Mouse (Mus musculus): Measurements from ENCODE around the gene Dnase2a. TPM values are rescaled to one million over a fixed set of nuclear protein-coding genes. Genes with fewer than 3 reads are reported as not detected.

Dnase2a gene
- 9.1 and 10.5 TPM in 2 replicates for polyA plus RNA-seq (2012; rRNA removed)

DNA sequence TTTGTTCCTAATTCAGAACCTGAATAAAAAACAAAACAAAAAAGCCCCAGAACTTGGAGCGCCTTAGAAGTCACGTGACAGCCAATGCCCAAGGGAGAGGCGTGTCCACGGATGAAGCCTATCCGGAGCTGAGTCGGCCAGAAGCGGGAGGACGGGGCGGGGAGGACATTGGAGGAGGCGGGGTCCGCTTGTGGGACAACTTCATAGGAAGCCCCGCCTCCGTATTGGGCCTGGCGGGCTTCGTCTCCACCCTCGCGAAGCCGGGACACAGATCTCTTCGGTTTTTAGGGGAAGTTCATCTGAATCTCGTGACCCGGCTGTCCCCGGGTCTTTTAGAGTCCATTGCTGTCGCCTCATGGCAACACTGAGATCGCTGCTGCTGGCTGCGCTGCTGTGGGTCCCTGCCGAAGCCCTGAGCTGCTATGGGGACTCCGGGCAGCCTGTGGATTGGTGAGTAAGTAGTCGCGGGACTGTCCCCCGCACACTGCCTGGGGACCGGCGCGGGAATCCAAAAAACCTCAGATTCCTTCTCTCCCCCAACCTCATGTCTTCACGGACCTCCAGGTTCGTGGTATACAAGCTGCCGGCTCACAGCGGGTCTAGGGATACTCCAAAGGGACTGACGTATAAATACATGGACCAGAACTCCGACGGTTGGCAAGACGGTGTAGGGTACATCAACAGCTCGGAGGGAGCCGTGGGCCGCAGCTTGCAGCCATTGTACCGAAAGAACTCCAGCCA, at the start of gene Dnase2a:
Gene Dnase2a (plus strand): TSS at position 140 of the 741 bp plus-strand sequence.
- Histone ChIP-seq H3K4me1 (ENCODE audit: control insufficient read depth, insufficient read depth, low read length) (peaks cover 34% of the 10 kb centered on the region), H3K27ac (ENCODE audit: insufficient read depth, low read length) (peak within 1 kb of the TSS; percentile 19; the same call in 1 of the 2 replicates), H3K27me3 (ENCODE audit: control insufficient read depth, insufficient read depth, low read length) (no peaks in the 10 kb centered on the region), H3K4me3 (replicated peaks; ENCODE audit: insufficient read depth, low read depth, low read length) (peak within 1 kb of the TSS; percentile 58)
- peak; percentile 81 to 87 for DNase-seq
- WGBS = 3% methylated on average over 45 of the region's 45 CpGs
- TF ChIP-seq CTCF (IDR thresholded peaks at IDR 0.05; ENCODE audit: borderline replicate concordance, insufficient read depth, low read depth, low read length) (no peak), POLR2A (IDR thresholded peaks at IDR 0.05; ENCODE audit: borderline replicate concordance, insufficient read depth, low read length) (no peak)

DNA sequence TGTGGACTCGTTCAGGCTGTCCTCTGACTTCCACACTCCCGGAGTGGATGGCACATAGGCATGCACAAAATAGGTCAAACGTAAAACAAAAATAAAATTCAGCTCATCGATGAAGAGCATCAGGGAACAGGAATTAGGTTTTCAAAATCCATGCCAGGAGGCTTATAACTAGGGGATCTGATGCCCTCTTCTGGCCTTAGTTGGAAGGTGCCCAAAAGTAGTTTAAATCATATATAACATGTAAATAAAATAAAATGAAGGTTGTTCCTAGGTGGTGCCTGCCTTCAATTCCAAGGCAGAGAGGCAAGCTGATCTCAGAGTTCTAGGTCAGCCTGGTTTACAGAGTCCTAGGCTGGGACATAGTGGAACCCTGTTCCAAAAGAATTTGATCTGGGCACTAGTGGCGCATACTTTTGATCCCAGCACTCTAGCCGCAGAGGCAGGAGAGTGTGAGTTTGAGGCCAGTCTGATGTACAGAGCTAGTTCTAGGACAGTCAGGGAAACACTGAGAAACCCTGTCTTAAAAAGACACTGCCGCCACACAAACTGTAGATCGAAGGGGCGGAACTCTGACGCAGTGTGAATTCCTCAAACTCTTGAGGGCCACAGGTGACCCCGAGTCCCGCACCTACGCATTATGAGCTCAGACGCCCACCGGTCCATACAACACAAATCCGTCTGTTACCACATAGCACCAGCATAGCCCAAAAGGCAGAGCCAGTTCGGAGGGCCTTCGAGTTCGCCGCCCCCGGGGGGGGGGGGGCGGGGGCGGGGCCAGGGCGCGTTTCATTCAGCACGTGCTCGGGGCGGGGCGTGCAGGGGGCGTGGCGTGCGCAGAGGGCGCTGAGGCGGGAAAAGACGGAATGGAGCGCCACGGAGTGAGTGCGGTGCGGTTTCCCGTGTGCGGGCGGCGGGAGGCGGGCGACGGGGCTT, 36.7 kb upstream of the Dnase2a start, which contains the start of gene Syce2:
Gene Syce2 (plus strand): TSS at position 736 of the 933 bp plus-strand sequence.
- DNase-seq = peak; percentile 61 to 62

GRCm38 (mm10) chr8:84872309-84872965, 35.9 kb upstream of the Dnase2a start:
- 7% methylated on average over 54 of the region's 54 CpGs for WGBS
- TF ChIP-seq POLR2A (IDR thresholded peaks at IDR 0.05; ENCODE audit: borderline replicate concordance, insufficient read depth, low read length) (no peak), CTCF (IDR thresholded peaks at IDR 0.05; ENCODE audit: borderline replicate concordance, insufficient read depth, low read depth, low read length) (no peak)
- no peaks in the 10 kb centered on the region for H3K27me3 ChIP-seq (ENCODE audit: control insufficient read depth, insufficient read depth, low read length)
- DNase-seq = peak in 1 of 2 experiments; percentile 29
- peaks cover 6% of the 10 kb centered on the region for H3K4me1 ChIP-seq (ENCODE audit: control insufficient read depth, insufficient read depth, low read length)
- H3K27ac ChIP-seq (ENCODE audit: insufficient read depth, low read length) = no peak overlapping the region
- H3K4me3 ChIP-seq (replicated peaks; ENCODE audit: insufficient read depth, low read depth, low read length) = peak overlapping the region; percentile 56

More for the DNA sequence above, 36.7 kb upstream of the Dnase2a start, which contains the start of gene Syce2:
- Histone ChIP-seq H3K4me1 (ENCODE audit: control insufficient read depth, insufficient read depth, low read length) (peaks cover 3% of the 10 kb centered on the region; the same call in 1 of the 2 replicates), H3K27ac (ENCODE audit: insufficient read depth, low read length) (no peak within 1 kb of the TSS), H3K4me3 (replicated peaks; ENCODE audit: insufficient read depth, low read depth, low read length) (peak within 1 kb of the TSS; percentile 56), H3K27me3 (ENCODE audit: control insufficient read depth, insufficient read depth, low read length) (no peaks in the 10 kb centered on the region)
- WGBS = 11% methylated on average over 43 of the region's 46 CpGs
- TF ChIP-seq CTCF (IDR thresholded peaks at IDR 0.05; ENCODE audit: borderline replicate concordance, insufficient read depth, low read depth, low read length) (no peak), POLR2A (IDR thresholded peaks at IDR 0.05; ENCODE audit: borderline replicate concordance, insufficient read depth, low read length) (no peak)

GRCm38 (mm10) chr8:84873016-84873415, 35.3 kb upstream of the Dnase2a start:
- H3K4me3 ChIP-seq (replicated peaks; ENCODE audit: insufficient read depth, low read depth, low read length) = no peak overlapping the region
- H3K27me3 ChIP-seq (ENCODE audit: control insufficient read depth, insufficient read depth, low read length) = no peaks in the 10 kb centered on the region
- peaks cover 9% of the 10 kb centered on the region for H3K4me1 ChIP-seq (ENCODE audit: control insufficient read depth, insufficient read depth, low read length)
- DNase-seq = no peak
- TF ChIP-seq CTCF (IDR thresholded peaks at IDR 0.05; ENCODE audit: borderline replicate concordance, insufficient read depth, low read depth, low read length) (no peak), POLR2A (IDR thresholded peaks at IDR 0.05; ENCODE audit: borderline replicate concordance, insufficient read depth, low read length) (no peak)
- WGBS = 94% methylated on average over 4 of the region's 4 CpGs
- no peak overlapping the region for H3K27ac ChIP-seq (ENCODE audit: insufficient read depth, low read length)

GRCm38 (mm10) chr8:84874339-84874738, 34.0 kb upstream of the Dnase2a start:
- Histone ChIP-seq H3K27ac (ENCODE audit: insufficient read depth, low read length) (no peak overlapping the region), H3K27me3 (ENCODE audit: control insufficient read depth, insufficient read depth, low read length) (no peaks in the 10 kb centered on the region), H3K4me3 (replicated peaks; ENCODE audit: insufficient read depth, low read depth, low read length) (no peak overlapping the region), H3K4me1 (ENCODE audit: control insufficient read depth, insufficient read depth, low read length) (peaks cover 9% of the 10 kb centered on the region)
- no peak for DNase-seq
- no peak for TF ChIP-seq POLR2A (IDR thresholded peaks at IDR 0.05; ENCODE audit: borderline replicate concordance, insufficient read depth, low read length)
- TF ChIP-seq CTCF (IDR thresholded peaks at IDR 0.05; ENCODE audit: borderline replicate concordance, insufficient read depth, low read depth, low read length) = no peak
- WGBS = 97% methylated on average over 3 of the region's 3 CpGs

DNA sequence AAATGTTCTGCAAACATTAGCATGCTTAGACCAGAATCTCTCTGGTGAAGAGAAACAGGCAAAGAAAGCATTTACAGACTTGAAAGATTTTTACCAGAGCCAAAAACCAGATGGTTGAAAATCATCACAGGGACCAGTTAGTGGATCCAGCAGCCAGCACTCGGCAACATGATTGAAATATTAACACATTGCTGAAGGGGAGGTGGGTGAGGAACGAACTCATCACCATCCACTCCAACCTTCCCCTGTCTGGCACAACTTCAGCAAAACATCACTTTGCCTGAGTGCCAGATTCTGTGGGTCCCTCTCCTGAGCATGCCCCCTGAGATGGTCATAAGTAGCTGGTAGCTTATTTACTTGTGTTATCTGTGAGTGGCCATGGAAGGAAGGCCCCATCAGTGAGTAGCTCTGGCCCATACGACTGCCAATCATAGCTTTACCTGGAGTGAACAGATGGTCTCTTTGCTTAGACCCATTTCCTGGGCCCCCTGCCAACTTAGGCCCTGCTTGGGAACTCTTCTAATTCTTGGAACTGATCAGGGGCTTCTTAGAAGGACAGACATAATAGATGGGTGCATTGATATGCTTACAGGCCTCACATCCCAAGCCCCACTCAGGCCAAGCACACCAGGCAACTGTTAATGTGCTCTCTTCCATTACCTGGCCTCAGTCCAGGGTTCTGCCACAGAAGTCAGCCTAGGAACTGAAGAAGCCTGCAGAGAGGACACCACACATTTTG, 30.9 kb upstream of the Dnase2a start:
- peaks cover 7% of the 10 kb centered on the region for H3K4me1 ChIP-seq (ENCODE audit: control insufficient read depth, insufficient read depth, low read length)
- H3K4me3 ChIP-seq (replicated peaks; ENCODE audit: insufficient read depth, low read depth, low read length) = no peak overlapping the region
- 14% methylated on average over 3 of the region's 3 CpGs for WGBS
- peak overlapping the region; percentile 86 for H3K27ac ChIP-seq (ENCODE audit: insufficient read depth, low read length)
- TF ChIP-seq POLR2A (IDR thresholded peaks at IDR 0.05; ENCODE audit: borderline replicate concordance, insufficient read depth, low read length) (no peak), CTCF (IDR thresholded peaks at IDR 0.05; ENCODE audit: borderline replicate concordance, insufficient read depth, low read depth, low read length) (no peak)
- peak; percentile 83 to 86 for DNase-seq
- no peaks in the 10 kb centered on the region for H3K27me3 ChIP-seq (ENCODE audit: control insufficient read depth, insufficient read depth, low read length)

Measured in cerebellum, adult 2 months (tissue).